Mouse (Mus musculus) splenic B cell, adult 2 months (primary cell): ENCODE data around the gene Trpm4.

Experiments
- DNase-seq: peaks from one replicate; pipeline ENCODE4 v3.0.0-alpha.2; 2011; ENCODE audit warnings: low read depth, low spot score
- H3K27me3 ChIP-seq: 2 replicates; pipeline ENCODE4 v1.6.1; 2012; ENCODE audit warnings: mild to moderate bottlenecking, low read length, moderate library complexity, mixed read lengths; ENCODE audit not compliant: control insufficient read depth, poor library complexity, insufficient read depth, severe bottlenecking
- H3K36me3 ChIP-seq: 2 replicates; pipeline ENCODE4 v1.6.1; 2012; ENCODE audit warnings: mild to moderate bottlenecking, low read length, moderate library complexity, mixed read lengths; ENCODE audit not compliant: control insufficient read depth, poor library complexity, insufficient read depth, severe bottlenecking

The Trpm4 gene

DNA sequence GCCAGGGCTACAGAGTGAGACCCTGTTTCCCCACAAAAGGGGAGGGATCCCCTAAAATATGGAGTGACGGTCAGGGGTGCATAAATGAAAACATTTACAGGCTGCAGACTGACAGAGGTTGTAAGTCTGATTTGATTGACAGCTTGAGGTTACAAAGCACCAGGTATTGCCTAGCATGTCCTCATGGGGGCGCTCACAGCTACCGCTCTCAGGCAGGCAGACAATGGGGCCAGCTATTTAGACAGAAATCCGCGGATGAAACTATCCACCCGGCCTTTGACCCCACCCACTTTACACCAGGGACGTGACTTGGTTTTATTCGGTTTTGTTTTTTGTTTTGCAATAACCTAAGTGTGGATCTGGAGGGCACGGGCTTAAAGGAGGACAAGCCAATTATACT lies 24.1 kb downstream of the Trpm4 start:
- DNase-seq: peak; percentile 74
- H3K36me3 ChIP-seq: no peaks in the 10 kb centered on the region

DNA sequence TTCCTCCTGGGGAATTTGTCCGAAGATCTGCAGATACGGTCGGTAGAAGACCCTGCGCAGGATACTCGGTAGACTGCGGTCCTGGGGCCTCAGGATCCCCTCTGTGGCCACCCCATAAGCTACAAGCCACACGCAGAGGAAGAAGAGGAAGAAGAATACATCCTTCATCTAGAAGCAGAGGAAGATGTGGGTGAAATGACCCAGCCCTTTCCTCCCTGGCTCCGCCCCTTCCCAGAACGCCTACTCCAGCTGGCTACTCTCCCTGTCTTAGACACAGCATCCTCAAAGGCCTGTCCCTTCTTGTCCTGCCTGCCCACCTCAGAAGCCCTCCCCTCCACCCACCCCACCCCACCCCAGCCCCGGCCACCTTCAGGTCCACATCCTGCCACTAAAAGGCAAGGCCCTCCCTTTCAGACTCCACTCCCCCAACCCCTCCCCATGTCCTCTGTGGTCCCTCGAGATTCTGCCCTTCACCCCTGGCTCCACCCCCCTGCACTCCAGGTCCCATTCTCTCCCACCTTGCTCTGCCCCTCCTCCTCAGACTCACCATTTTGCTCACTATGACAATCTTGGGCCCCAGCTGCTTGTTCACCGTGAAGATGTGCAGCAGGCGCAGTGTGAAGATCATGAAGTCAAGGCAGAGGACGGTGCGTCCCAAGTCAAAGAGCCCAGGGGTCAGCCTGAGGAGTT lies 24.9 kb downstream of the Trpm4 start:
- no peak for DNase-seq
- H3K27me3 ChIP-seq: no peaks in the 10 kb centered on the region
- H3K36me3 ChIP-seq: no peaks in the 10 kb centered on the region

More for the DNA sequence above, 24.1 kb downstream of the Trpm4 start:
- no peaks in the 10 kb centered on the region for H3K27me3 ChIP-seq

DNA sequence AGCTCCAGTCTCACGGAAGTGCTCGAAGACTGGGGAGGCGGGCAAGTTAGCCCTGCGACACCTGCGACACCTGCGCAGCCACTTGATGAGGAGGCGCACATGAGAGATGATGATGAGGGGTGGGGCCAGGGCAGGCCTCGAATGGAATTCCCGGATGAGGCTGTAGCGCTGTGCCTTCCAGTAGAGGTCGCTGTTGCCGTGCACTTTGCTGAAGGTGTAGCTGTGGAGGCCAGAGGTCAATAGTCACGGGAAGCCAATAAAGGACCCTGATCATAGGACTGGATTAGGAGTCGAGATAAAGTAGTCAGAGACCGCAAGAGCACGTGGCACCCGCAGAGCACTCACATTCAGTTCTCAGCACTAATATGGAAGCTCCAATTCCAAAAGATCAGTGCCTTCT lies 28.3 kb downstream of the Trpm4 start:
- H3K27me3 ChIP-seq: no peaks in the 10 kb centered on the region
- peak; percentile 70 for DNase-seq
- H3K36me3 ChIP-seq: no peaks in the 10 kb centered on the region

DNA sequence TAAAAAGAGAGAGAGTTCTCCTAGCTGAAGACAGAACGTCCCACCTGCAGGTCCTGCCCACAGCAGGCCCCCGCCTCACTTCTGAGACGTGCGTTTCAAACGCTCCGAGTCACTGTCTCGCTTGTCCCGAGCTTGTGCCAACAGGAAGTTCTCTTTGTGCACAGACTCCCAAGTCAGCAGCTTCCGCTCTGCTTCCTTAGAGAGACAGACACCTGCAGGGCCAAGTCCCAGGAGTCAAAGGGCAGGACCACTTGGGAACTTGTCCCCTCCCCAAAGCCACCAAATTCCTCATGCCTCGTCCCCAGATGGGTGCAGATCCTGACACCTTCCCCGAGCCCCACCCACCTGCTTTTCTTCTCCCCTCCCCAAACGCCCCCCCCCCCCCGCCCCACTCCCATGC lies 28.7 kb downstream of the Trpm4 start:
- no peaks in the 10 kb centered on the region for H3K36me3 ChIP-seq
- no peaks in the 10 kb centered on the region for H3K27me3 ChIP-seq
- no peak for DNase-seq

DNA sequence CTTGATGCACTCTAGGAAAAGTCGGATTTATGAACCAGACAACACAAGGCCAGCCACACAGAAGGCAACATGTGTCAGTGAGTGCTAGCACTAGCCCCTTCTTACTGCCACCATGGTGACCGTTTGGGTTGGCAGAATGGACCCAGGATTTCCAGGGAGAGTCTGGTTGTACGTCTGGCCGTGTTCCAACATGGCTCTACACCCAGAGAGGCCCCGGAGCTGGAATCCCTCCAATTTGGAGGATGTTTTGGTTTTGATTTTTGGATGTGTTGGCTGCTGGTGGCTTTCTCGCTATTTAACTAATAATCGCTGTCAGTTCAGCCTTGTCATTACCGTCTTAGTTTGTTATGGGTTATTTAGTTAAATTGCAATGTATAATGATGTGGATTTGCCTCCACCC lies 31.0 kb downstream of the Trpm4 start:
- H3K27me3 ChIP-seq: no peaks in the 10 kb centered on the region
- no peaks in the 10 kb centered on the region for H3K36me3 ChIP-seq

DNA sequence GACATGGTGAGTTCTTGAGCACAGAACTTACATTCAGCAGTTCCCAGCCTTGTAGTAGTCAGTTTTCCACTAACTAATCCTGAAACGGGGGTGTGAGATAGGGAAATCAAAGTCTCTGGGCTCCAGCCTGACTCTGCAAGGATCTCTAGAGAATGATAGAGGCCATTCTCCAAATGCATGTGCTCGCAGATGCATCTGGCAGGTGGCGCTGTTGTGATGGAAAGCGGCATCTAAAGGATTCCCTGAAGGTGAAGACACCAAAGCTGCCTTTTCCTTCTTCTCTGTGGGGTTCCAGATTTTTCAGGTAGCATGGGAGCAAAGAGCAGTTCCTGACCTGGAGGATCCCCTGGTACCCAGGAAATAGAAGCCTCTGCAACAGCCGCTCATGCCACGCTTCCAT lies 33.3 kb downstream of the Trpm4 start:
- Histone ChIP-seq H3K27me3 (no peaks in the 10 kb centered on the region), H3K36me3 (no peaks in the 10 kb centered on the region)
- DNase-seq: peak; percentile 35

More for the DNA sequence above, 31.0 kb downstream of the Trpm4 start:
- DNase-seq: no peak

DNA sequence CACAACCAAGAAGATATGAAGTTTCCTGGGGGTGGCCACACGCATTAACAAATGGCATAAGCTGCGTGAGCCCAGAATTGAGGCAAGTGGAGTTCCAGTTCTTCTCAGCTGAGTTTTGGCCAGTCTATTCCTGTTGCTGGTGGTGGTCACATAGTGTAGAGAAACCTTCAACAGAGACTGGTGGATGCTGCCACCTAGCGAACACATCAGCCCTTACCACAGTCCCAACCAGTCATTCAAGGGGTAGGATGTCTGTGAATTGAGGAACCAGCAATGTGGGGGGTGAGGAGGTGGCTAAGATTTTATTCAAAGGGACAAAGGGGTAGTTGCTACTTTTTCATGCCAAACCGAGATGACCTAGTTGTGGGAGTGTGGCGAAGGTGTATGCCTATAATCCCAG lies 33.8 kb downstream of the Trpm4 start:
- DNase-seq: peak; percentile 94
- Histone ChIP-seq H3K36me3 (no peaks in the 10 kb centered on the region), H3K27me3 (no peaks in the 10 kb centered on the region)

DNA sequence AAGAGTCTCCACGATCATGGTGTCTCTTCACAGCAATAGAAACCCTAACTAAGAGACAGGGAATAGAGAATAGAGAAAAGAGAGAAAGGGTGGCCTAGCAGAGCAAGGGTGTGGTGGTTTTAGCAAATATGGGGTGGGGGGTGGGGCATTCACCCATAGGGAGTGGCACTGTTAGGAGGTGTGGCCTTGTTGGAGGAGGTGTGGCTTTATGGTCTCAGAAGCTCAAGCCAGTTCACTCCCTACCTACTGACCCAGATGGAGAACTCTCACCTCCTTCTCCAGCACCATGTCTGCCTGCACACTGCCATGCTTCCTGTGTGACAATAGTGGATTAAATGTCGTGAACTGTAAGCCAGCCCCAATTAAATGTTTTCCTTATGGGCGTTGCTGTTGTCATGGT lies 36.0 kb downstream of the Trpm4 start:
- Histone ChIP-seq H3K36me3 (no peaks in the 10 kb centered on the region), H3K27me3 (no peaks in the 10 kb centered on the region)
- DNase-seq: no peak

DNA sequence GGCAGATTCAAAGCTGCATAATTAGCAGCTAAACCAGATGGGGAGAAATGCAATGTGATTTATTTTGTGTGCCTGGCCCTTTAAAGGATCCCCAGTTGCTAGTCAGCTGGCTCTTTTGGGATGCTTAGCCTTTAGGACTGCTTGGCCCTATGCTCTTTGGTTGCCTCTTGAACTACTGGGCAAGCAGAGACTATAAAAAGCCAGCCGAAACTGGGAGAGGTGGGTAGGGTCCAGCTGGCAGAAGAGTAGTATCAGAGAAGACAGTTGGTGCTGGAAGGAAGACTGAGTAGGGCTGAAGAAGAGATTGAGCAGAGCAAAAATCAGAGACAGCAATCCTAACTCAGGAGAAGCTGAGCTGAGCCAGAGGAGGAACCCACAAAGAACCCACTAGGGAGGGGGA lies 37.0 kb downstream of the Trpm4 start:
- Histone ChIP-seq H3K36me3 (no peaks in the 10 kb centered on the region), H3K27me3 (no peaks in the 10 kb centered on the region)
- DNase-seq: no peak

DNA sequence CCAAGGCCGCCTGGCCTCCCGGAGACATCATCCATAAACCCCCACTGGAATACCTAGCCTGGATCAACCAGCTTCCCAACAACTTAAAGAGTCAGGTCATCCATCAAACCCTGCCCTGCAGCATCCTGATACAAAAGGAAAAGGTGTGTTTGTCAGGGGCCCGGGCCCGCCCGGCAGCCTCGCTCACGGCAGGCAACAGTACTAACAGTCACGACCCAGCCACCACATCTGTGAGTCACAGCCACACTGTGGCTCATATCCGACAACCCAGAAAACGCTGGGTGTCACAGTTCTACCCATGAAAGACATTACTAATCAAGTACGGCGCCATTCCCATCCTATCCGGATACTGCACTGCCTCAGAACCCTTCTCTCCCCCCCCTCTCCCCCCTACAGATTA lies 47.1 kb downstream of the Trpm4 start:
- Histone ChIP-seq H3K27me3 (no peaks in the 10 kb centered on the region), H3K36me3 (no peaks in the 10 kb centered on the region)
- no peak for DNase-seq

DNA sequence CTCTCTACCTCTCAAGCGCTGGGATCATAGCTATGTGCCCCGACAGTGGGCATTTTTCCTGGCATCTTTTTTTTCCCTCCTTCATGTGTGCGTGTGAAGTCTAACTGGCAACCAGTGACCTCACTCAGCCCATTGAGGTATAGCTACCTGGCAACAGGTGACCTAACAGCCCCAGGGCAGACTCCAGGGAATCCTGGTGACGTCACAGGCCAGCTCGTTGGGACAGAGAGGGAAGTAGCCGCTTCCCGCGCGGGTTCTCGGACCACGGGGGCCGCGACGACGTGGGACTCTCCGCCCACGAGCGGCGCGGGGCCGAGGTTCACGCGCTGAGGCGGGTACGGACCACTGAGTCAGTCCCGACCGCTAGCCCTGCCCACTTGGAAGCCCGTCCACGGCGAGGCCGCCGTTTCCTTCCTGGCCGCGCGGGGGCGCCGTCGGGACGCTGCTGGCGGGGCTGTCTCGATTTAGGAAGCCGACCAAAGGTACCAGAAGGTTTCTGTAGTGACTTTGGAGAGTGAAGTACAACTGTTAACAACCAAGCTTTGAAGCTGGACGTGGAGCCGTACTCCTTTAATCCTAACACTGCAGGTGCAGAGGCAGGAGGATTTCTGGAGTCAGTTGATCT lies 56.3 kb downstream of the Trpm4 start, which contains the start of gene Slc6a21:
Gene Slc6a21, plus strand, starts transcription at position 378 of the 625 bp plus-strand sequence.
- peak; percentile 87 for DNase-seq
- no peaks in the 10 kb centered on the region for H3K36me3 ChIP-seq
- no peaks in the 10 kb centered on the region for H3K27me3 ChIP-seq

DNA sequence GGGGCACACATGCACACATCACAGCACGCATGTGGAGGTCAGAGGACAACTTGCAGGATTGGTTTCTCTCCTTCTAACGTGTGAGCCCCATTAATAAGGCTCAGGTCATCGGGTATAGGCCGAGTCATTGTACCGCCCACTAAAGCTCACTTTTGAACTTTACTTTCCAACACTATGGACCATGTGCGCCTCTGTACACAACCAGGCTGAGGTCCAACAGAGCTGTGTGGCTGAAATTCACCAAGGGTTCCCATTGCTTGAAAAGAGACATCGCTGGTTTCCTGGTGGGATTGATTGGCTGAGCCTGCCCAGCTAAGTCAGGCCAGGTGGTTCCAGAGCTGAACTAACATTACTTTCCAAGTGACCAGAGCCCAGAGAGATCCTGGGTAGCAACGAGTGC lies 59.9 kb downstream of the Trpm4 start:
- DNase-seq: no peak
- no peaks in the 10 kb centered on the region for H3K36me3 ChIP-seq
- H3K27me3 ChIP-seq: no peaks in the 10 kb centered on the region

DNA sequence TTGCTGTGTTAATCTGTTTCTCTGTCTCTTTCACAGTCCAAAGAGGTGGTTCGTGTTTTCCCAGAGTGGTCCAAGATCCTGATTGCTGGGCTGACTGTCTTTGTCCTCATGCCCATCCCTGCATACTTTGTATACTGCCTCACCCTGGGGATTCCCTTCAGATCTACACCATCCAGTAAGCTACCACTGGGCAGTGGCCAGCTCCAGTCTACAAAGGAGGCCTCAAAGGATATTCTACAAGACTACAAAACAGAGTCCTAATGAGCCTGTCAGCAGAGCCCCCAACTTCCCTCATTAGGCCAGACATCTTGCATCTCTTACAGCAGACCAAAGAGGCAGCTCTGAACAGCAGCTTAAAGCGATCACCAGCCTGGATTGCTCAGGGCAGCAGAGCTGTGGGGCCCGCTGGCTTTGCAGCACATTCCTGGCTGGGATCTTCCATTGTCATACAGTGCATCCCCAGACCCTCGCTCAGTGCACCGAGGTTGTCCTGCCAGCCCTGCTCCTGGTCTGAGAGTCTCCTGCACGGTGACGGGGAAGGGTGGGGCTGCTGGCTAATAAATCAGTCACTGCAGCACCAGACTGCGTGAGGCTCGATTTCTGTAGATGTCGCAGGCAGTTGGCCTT lies 60.7 kb downstream of the Trpm4 start:
- H3K27me3 ChIP-seq: no peaks in the 10 kb centered on the region
- DNase-seq: no peak
- H3K36me3 ChIP-seq: no peaks in the 10 kb centered on the region

DNA sequence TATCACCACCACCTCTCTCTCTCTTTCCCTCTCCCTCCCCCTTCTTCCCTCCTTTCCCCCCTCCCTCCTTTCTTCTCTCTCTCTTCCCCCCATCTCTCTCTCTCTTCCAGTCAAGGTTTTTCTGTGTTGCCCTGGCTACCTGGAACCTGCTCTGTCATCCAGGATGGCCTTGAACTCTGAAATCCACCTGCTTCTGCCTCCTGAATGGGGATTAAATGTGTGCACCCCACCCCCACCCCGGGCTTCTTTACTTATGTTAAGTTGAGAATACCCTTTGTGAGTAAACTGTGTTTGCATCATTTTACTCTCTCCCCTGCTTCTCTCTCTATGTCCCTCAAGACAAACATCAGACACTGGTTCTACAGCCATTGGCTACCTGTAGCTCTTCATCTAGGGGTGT lies 68.1 kb downstream of the Trpm4 start:
- DNase-seq: no peak
- Histone ChIP-seq H3K36me3 (no peaks in the 10 kb centered on the region), H3K27me3 (no peaks in the 10 kb centered on the region)

DNA sequence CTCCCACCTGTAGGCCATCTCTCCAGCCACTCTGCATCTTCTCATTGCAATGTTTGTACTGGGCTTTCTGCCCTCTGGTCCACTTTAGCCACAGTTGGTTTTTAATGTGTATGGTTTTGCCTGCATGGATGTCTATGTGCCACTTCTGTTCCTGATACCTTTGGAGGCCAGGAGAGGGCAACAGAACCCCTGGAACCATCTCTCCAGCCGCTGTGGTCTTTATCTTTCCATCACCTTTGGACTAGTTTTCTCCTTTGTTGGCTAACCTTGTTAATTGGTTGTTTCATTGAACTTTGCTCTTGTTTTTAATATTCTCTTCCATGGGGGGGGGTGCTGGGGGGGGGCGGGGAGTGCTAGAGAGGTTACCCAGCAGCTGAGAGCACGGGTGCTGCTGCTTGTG lies 69.2 kb downstream of the Trpm4 start:
- no peaks in the 10 kb centered on the region for H3K27me3 ChIP-seq
- H3K36me3 ChIP-seq: no peaks in the 10 kb centered on the region

More for the DNA sequence above, 69.2 kb downstream of the Trpm4 start:
- DNase-seq: no peak
